Mouse (Mus musculus): ENCODE data around the gene Adamts16. TPM values are rescaled to one million over a fixed set of nuclear protein-coding genes. Genes with fewer than 3 reads are reported as not detected.

Gene Adamts16
- total RNA-seq, 2 experiments from 2014 or later: 0.24 to 0.29 TPM

DNA sequence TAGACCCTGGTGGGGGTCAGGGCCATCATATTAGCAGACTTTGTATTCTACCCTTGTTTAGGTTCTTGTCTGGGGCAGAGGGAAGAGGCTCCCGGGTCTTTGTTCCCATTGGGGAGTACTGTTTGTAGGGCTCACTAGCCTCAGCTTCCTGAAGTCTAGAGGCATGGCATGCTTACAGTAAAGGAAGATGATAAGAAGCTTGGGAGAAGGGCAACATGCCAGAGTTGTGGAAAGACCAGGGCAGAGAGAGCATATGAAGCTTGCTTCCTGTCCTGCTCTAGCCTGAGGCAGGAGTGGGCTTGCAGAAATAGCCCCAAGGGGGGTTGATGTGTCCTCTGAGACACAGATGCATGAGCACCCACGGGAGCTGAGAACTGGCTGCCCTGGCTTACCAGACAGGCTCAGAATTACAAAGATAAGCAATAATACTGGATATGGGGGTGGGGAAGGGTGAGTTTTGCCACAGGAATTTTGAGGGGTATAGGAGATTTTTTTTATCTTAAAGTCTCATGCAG, 117.4 kb downstream of the Adamts16 start:
- DNase-seq: peak in 1 of 2 experiments; percentile 8
- intact Hi-C loops (cut with DNase I): no loop called here

- intact Hi-C loops (cut with DNase I): no loop called here
Measured at GRCm38 (mm10) chr13:70719994-70720393, 121.6 kb downstream of the Adamts16 start.

GRCm38 (mm10) chr13:70718814-70719213, 122.8 kb downstream of the Adamts16 start:
- DNase-seq: no peak
- intact Hi-C loops (cut with DNase I): no loop called here

More at GRCm38 (mm10) chr13:70719994-70720393, 121.6 kb downstream of the Adamts16 start:
- DNase-seq: no peak

- DNase-seq: no peak
Measured at GRCm38 (mm10) chr13:70716022-70716421, 125.6 kb downstream of the Adamts16 start.

GRCm38 (mm10) chr13:70714081-70714775, 127.4 kb downstream of the Adamts16 start:
- intact Hi-C loops (cut with DNase I): no loop called here

More at GRCm38 (mm10) chr13:70716022-70716421, 125.6 kb downstream of the Adamts16 start:
- intact Hi-C loops (cut with DNase I): no loop called here

DNA sequence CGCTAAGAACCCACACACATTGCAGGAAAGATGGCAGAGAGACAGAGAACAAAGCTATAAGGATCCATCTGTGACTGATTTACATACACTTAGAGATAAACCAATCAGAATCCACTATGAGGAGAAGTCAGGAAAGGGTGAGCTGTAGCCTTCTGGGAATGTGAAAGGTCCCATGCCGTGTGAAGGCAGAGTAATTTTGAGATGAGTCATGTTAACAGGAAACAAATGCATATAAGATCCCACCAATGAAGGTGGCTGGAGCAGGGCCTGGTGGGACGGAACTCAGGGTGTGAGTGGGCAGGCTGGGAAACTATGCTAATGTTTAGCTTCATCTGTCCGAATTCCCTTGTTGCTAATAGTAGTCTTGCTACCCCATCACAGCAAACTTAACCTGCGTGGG, 128.3 kb downstream of the Adamts16 start:
- intact Hi-C loops (cut with DNase I): no loop called here
- DNase-seq: no peak

More at GRCm38 (mm10) chr13:70714081-70714775, 127.4 kb downstream of the Adamts16 start:
- no peak for DNase-seq

- no peak for DNase-seq
- intact Hi-C loops (cut with DNase I): no loop called here
Measured at GRCm38 (mm10) chr13:70707158-70707854, 134.3 kb downstream of the Adamts16 start.

- intact Hi-C loops (cut with DNase I): no loop called here
- no peak for DNase-seq
Measured at GRCm38 (mm10) chr13:70702904-70703303, 138.7 kb downstream of the Adamts16 start.

DNA sequence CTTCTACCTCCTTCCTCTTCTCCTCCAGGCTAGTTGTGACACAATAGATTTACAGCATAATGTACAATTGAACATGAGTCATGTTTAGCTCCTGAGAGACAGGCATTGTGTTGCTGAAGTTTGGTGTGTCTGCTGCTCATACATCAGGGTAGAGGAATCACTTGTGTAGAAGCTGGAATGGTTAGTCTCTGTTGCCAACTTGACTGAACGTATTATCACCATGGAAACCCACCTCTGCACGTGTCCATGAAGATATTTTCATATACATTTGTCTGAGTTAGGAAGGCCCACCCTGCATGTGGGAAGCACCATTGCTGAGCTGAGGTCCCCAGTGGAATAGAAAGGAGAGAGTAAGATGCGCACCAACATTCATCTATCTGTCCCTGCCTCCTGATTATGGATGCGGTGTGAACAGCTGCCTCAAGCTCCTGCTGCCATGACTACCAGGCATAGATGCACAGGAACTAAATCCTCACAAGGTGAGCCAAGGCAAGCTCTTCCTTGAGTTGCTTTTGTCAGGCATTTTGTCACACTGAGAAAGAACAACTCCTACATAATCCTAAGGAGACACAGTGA, 142.7 kb downstream of the Adamts16 start:
- DNase-seq: no peak
- intact Hi-C loops (cut with DNase I): no loop called here

- intact Hi-C loops (cut with DNase I): no loop called here
- no peak for DNase-seq
Measured at GRCm38 (mm10) chr13:70689452-70689960, 152.1 kb downstream of the Adamts16 start.

GRCm38 (mm10) chr13:70685825-70686224, 155.8 kb downstream of the Adamts16 start:
- DNase-seq: no peak
- intact Hi-C loops (cut with DNase I): no loop called here

DNA sequence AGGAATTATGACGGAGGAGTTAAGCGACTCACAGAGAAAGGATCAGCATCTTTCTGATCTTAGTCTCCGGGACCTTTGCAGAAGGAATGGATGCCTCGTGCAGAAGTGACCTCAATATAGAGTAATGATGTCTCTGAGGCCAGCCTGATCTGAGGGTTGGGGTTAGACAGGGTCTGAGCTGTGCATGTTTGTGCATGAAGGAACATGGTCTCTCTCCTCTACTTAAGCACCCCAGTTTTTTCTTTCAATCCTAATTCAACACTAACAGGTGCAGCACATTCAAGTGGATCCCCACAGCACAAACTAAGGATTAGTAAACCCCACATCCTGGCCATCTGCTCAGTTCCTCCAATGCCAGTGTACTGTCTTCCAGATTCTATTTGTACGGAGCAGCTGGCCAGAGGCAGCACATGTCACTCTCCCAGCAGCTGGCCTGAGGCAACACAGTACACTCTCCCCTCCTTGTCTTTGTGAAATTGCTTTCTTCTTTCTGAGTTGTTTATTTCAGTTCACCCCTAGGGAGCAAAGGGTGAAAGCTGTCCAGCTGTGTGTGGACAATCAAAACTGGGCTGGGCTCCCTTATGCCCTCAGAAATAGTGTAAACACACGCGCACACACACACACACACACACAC, 156.5 kb downstream of the Adamts16 start:
- peak; percentile 18 to 20 for DNase-seq
- intact Hi-C loops (cut with DNase I): no loop called here

DNA sequence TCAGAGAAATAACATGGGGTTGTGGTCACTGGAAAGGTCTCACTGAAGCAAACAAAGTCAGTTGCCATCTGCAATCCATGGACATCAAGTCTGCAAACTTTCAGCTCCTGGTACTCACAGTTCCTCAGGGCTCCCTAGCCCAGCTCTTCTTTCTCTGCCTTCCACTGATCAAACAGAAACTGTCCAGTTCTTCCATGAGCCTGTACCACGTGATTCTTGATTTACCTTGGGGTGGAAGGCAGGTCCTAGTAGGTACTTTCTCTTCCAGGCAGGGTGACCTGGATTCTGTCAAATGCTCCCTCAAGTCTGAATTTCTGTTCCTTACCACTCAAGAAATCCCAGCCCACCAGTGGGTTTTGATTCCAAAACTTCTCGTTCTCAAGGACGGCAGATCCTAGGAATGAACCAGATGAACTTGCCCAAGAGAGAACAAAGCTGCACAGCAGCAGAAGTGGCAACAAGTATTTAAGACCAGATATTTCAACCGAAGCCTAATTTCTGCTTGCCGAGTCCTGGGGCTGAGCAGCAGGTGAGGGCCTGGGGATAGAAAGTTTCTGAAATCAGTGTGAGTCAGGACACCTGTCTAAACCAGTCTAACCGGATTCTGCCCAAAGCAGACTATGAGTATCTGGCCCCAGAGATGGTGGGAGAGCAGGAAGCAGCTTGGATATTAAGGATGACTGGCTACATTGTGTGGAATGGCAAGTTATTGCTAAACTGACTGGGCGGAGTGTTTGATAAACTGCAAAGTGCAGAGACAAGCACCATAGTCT, 160.0 kb downstream of the Adamts16 start:
- intact Hi-C loops (cut with DNase I): no loop called here
- no peak for DNase-seq

DNA sequence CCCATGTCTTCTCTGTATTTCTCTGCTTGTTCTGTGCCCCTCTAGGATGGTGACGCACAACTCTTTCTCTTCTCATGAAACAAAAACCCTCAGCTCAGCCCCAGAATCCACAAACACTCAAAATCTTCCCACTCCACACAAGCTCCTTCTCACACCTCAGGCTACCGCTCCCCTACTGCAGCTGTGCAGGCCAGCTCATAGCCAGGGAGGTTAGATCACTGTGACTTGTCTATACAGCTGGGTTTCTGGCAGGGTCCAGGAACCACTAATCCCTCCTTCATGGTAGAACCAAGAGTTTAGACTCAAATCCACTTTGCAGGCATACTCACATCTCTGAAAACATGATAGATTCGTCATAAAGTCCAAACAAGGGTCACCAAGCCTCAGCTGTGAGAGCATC, 161.3 kb downstream of the Adamts16 start:
- intact Hi-C loops (cut with DNase I): no loop called here
- DNase-seq: no peak

Other genes with a start within 250 kb of the Adamts16 start
- gene Ice1, start 204.2 kb downstream of the Adamts16 start, total RNA-seq (2021): 10 to 100 TPM; 30.3 to 32.7 TPM

Data from heart, postnatal 14 days (tissue).